Mouse (Mus musculus): ENCODE data around the gene Ttc16. TPM values are rescaled to one million over a fixed set of nuclear protein-coding genes. Genes with fewer than 3 reads are reported as not detected.
A peak's percentile ranks its signal among the peaks of the same experiment; 100 is the strongest.

Ttc16 gene
- 1 to 10 TPM in 1 of 2 experiments, under 1 TPM in 1; 0.94 to 1.2 TPM for total RNA-seq (2021)
- long read RNA-seq, partial matches to known transcripts = 0 of 1 reads
- long read RNA-seq, other reads (novel, unspliced or antisense) = 1 of 1 reads

DNA sequence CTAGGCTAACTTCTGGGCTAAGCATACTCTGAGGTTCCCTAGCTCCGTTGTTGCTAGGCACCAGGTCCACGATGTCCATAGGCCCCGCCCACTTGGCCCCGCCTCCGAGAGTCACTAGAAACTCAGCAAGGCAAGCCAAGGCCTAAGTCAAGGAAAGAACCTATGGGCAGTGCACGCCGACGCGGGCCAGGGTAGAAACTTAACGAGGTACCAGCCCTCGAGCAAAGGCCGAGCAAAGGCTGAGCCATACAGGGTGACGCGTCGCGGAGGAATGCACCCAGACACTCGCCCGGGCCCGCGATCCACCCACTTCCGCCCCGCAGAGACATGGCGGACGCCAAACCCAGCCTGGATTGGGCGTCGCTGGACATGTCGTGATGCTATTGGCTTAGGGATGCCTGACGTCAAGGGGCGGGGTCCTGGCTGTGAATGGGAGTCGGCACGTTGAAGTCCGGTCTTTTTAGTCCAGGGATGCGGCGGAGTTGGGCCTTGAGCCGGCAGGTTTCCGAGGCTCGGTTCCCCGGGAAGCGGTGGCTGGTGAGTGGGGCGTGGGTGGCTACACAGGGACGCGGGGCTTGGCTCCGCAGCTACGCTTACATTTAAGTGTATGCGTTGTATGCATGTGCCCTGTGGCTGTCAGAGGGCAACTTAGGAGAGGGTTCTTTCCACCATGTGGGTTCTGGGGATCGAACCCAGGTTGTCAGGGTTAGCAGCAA lies at the start of gene Ttc16, which contains the start of gene Ptrh1:
Gene Ttc16 (minus strand): TSS at position 275 of the 716 bp plus-strand sequence.
Gene Ptrh1 (plus strand): TSS at position 428 of the 716 bp plus-strand sequence.
- DNase-seq (ENCODE audit: low spot score in 2 of 2) = peak; percentile 96 to 98

DNA sequence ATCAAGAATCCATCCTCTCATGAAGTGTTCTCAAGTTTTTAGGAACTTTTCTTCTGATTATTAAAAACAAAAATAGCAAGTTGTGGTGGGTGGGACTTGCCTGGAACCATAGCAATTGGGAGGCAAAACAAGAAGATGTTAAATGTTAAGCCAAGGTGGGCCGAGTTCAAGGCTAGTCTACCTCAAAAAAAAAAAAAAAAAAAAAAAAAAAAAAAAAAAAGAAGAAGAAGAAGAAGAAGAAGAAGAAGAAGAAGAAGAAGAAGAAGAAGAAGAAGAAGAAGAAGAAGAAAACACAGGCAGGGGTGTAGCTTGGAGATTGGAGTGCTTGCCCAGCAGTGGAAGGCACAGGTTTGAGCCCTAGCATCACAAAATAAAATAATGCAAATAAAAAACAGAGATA lies 49.3 kb upstream of the Ttc16 start:
- DNase-seq (ENCODE audit: low spot score in 2 of 2) = no peak

DNA sequence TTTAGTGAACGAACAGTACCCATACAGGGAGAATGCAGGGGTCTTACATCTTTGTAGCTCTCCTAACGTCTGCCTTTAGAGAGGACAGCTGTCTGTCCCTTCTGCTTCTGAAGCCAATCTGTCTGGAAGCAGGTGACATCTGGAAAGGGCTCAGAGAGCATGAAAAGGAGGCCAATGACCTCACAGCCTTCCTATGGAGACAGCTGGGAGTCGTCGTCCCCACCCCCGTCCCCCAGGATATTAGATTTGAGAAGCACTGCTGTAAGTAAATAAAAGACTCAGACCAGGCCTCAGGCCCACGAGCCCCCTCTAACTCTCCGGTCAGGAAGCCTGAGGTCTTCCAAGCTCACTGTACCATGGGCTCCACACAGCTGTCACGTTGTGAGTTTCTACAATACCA lies 48.7 kb upstream of the Ttc16 start:
- DNase-seq (ENCODE audit: low spot score in 2 of 2) = no peak

DNA sequence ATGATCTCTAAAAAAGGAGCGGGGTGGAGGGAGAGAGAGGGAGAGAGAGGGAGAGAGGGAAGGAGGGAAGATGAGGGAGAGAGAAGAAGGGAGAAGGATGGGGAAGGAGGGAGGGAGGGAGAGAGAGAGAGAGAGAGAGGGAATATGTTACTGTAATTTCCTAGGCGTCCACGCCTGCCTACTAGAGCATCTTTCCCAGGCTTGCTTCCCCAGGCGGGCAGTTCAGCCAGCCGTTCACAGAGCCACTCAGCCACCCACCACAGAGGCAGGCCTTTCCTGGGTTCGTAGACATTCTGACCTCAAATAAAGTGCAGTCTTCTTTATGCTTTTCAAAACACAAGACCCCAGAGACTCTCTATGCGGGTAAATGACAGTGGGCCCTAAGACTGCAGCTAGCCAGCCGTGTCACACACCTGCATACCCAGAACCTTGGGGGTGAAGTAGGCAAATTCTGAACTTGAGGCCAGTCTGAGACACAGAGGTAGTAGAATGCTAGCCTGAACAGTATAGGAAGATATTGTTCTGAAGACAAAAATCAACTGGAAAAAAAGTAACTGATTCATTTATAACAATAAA lies 48.2 kb upstream of the Ttc16 start:
- DNase-seq (ENCODE audit: low spot score in 2 of 2) = no peak

DNA sequence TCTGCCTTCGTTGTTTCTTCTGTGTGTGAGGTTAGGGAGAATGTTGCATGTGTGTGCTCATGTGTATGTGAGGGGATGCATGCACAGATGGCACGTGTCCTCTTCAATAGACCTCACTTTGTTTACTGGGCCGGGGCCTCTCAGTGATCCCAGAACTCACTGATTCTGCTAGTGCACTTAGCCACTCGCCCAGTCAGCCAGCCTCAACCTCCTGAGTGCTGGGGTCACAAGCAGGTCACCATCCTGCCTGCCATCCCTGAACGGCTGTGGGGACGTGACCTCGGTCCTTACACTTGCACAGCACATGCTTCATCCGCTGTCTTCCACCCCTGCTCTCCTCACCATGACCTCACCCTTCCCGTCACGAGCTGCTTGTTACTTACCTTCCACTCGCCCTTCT lies 47.7 kb upstream of the Ttc16 start:
- DNase-seq (ENCODE audit: low spot score in 2 of 2) = no peak

DNA sequence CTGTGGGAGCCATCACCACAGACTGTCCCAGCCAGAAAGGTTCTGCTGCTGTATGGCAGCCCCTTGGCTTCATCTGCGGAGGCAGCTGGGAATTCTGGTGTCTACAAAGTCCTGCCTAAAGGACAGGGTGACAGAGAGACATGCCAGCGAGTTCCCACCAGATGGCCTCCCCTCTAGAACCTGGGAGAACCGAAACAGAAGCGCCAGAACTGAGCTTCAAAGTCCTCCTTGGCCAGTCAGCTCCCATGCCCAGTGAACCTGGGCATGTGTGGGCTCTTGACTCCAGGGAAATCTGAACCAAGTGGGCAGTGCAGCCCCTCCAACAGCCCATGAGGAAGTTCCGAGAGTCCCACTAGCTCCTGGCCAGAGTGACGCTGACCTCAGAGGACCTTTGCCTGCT lies 47.2 kb upstream of the Ttc16 start:
- DNase-seq (ENCODE audit: low spot score in 2 of 2) = no peak

DNA sequence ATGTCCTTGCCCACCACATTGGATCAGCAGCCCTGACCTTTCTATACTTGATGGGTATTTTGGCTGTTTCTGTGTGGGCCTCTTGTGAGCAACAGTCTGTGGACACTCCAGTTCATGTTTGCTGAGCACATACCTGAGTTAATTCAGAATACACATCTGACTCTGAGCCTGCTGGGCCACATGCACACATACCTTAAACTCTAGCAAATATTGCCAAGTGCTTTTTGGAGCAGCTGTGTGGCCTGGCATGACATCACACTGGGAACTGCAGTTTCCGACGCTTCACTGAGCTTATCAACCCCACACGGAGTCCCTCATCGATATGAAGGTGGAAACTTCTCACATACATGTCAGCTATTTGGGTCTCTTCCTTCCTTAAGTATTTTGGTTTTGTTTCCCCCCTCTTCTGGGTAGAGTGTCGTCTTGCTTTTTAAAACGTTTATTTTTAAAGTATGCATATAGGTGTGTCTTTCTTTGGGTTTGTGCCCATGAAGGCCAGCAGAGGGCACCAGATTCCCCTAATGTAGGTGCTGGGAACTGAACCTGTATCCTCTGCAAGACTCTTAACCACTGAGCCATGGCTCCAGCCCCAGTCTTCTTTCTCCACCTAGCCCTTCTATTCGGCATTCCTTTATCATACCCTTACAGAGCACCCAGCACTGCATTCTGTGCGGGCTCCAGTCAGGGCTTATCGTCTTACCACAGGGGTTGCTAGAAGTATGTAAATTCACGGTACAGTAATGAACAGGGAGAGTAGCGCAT lies 45.8 kb upstream of the Ttc16 start:
- no peak for DNase-seq (ENCODE audit: low spot score in 2 of 2)

DNA sequence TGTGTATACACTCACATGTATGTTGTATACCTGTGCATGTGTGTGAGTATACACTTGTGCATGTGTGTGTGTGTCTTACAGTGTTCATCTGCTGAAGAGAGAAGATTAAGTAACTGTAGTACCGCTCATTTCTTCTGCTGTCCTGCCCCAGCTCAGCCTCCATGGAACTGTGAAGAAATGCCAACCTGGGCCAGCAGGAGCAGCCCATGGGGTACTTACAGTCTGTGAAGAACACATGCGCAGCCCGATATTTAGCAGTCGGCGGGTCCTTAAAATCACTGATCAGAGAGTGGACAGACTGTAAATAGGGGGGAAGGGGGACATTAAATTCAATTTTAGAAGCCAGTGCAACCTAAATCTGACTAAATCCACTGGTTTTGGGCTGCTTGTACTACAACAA lies 42.8 kb upstream of the Ttc16 start:
- DNase-seq (ENCODE audit: low spot score in 2 of 2) = no peak

DNA sequence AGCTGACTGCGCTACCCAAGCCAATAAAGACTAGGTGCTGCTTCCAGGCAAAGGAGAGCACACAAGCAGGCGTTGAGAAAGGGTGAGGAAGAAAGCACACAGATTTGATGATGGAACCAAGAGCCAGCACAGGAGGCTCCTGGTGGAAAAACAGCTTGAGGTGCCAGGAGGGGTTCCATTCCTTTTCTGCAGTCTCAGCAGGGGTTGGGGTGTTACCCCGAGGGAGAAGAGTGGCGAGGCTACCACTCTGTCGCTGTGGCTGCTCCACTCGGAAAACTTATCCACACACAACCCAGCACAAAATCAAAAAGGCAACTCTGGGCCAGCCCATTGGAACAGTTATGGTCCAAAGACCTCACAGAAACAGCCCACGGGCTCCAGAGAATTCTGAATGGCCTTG lies 42.2 kb upstream of the Ttc16 start:
- no peak for DNase-seq (ENCODE audit: low spot score in 2 of 2)

DNA sequence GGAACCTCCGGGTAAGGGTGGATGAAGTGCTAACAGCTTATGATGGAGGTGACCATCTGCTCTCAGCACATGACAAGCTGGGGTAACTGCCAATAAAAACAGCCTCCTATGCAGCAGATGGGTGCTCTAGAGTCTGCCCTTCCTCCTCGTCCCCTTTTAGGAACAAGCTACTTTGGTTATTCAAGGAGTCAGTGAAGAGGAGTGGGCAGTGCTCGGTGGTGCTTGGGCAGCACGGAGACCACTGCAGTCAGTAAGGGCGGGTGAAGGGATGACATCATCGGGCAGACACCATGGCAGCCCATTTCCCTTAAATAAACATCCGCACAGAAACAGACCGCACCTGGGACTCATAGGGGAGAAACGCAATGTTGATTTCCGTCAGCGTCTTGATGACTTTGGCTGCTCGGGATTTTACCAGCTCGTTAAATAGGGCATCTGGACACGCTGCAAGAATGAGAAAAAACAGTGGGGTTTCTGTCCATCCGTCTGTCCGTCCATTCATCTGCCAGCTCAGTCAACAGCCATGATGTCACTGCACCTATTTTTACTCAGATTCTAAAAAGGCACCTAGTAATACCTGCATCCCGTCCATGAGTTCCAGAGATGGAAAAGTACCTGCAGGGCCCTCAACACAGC lies 41.6 kb upstream of the Ttc16 start:
- peak; percentile 75 to 92 for DNase-seq (ENCODE audit: low spot score in 2 of 2)

DNA sequence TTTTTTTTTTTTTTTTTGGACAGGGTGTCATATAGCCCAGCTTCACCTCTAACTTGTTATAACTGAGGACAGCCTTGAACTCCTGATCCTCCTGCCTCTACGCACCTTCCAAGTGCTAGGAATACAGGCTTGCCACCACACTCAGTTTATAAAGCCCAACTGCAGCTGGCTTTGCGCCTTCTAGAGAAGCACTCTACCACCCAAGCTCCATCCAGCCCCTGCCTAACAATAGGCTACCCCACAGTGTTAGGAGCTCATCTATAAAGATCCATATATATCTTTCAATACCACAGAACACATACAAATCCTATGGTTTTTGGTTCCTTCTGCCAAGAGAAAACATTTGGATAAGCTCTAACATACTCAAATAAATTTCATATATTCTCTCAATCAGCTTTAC lies 41.1 kb upstream of the Ttc16 start:
- DNase-seq (ENCODE audit: low spot score in 2 of 2) = no peak

DNA sequence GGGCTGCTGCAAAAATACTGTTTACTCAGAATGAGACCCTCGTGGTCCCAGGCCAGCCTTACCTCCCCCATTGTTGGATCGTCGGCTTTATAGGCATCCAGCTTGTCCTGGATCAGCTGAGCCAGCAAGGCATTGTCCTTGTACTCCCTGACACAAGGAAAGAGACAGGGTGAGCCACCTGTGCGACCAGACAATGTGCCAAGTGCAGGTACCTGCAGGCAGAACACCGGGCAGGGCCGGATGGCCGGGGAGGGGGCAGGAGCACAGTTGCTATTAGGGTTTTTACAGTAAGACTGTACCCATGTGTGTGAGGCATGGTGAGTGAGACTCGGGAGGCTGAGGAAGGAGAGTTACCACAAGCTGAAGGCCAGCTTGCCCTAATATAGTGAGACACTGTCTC lies 36.5 kb upstream of the Ttc16 start:
- no peak for DNase-seq (ENCODE audit: low spot score in 2 of 2)

DNA sequence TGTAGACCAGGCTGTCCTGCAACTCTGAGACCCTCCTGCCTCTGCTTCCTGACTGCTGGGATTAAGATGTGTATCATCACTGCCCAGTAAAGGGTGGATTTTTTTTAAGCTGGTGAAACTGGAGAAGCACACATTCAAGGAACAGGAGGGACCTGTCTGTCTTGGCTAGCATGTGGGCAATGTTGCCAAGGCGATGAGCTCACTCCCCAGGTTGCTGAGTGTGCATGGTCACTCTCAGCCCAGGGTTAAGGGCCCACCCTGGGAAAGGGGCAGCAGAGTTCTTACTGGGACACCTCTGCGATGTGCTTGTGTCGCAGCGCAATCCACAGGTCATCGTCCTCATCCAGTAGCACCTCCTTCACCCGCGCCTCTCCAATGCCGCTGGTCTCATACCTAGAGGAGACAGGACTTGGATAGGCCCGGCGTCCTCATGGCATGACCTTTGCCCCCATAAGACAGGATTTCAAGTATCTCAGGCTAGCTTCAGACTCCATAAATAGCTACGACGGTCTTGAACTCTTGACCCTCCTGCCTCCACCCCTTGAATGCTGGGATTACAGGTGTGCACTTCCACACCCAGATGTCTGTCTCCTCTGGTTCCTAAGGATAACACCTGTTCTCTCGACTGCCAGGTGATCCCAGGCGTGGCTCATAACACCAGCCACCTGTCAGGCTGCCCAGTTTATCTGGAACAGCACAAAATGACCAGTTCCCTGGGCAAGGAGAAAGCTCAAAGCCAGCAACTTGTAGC lies 33.6 kb upstream of the Ttc16 start:
- no peak for DNase-seq (ENCODE audit: low spot score in 2 of 2)

DNA sequence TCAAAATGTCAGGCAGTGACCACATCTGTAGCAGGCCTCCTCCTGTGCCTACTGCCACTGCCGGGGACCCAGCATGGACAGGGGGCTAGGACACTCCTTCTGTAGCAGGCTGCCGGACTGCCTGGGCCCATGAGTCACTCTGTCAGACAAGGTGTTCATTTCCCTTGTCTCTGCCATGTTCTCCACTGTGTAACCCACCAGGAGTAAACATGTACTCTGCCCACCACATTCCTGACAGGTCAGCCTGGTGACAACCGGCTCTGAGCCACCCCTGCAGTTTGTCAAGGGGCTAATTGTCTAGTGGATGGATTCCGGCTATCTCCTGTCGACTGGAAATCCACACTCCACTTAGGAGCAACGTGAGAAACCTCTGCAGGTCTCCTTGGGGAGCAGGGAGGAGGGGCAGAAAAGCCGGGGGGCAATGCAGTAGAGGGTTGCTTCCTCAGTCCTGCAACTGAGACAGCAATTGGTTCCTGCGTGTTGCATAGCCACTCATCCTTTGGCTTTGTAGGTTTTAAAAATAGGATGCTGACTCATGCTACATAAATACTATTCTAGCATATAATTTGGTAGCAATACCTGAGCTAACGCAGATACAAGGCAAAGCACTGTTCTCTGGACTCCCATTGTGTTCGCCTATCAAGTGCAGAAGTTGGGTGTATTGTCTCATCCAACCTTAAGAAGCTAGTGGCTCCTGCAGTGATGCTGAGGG lies 23.0 kb upstream of the Ttc16 start:
- no peak for DNase-seq (ENCODE audit: low spot score in 2 of 2)

DNA sequence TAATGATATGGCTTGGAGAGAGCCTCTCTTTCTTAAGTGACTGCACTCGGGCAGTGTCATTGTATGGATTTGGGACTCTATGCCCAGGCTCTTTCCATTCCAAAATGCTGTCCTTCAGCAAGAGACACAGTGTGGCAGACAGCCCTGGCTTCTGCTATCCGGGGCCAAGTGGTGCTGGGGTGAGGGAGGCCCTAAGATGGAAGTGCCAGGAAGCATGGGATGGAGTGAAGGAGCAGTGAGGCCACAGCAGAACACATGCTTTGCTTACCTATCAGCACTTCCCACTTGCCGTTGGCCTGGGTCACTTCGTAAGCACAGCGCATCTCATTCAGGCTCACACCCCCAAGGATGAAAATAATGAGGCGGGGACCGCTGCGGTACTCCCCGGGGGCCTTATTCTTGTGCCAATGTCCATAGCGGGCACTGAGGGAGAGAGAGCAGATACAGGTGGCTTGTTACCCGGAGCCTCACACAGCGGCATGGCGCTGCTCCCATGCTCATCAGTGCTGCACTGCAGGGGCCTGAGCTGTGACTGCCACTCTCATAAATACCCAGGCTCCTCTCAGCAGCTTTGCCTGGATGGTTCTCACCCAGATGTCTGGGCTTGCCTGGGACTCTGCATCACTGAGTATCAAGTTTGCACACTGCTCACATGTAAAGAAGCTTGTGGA lies 20.4 kb upstream of the Ttc16 start:
- no peak for DNase-seq (ENCODE audit: low spot score in 2 of 2)

DNA sequence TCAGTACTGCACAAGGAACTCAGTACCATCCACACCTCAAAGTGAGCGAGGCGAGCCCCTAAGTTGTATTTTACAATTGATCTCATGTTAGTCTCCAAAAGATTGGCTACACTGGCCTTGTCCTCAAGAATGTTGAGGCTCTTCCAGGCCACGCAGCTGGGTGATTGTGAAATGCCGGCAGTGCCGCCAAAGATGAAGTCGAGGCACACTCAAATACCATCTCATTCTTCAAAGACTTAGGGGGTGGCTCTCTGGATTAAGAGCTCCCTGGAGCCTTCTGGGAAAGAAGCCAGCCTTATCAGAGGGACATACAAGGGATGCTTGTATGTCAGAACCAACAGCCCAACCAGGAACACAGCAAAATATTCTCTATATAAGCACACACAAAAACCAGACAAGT lies 15.9 kb upstream of the Ttc16 start:
- no peak for DNase-seq (ENCODE audit: low spot score in 2 of 2)

DNA sequence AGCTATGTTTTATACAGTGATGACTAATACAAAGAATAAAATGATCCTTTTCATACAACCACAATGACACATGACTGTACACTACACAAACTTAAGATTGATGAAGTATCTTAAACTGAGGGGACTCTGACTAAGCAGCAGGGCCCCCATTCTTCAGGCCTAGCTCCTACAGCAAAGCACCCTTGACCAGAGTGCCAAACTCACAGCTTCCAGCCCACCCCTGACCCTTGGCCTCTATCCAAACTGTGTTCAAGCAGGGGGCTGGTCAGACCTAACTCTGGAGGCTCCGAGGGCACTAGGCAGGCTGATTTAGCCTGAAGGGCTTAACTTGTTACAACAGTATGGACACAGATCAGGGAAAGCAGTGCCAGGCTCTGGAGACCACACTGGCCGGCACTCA lies 13.1 kb upstream of the Ttc16 start:
- no peak for DNase-seq (ENCODE audit: low spot score in 2 of 2)

DNA sequence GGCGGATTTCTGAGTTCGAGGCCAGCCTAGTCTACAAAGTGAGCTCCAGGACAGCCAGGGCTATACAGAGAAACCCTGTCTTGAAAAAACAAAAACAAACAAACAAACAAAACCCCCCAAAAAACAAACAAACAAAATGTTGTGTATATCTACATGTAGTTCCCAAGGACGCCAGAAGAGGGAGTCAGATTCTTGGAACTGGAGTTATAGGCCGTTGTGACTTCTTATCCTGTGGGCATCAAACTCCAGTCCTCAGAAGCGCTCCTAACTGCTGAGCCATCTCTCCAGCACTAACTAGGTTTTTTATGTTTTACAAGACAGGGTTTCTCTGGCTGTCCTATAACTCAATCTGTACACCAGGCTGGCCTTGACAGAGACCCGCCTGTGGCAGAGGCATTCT lies 11.7 kb upstream of the Ttc16 start:
- DNase-seq (ENCODE audit: low spot score in 2 of 2) = no peak

DNA sequence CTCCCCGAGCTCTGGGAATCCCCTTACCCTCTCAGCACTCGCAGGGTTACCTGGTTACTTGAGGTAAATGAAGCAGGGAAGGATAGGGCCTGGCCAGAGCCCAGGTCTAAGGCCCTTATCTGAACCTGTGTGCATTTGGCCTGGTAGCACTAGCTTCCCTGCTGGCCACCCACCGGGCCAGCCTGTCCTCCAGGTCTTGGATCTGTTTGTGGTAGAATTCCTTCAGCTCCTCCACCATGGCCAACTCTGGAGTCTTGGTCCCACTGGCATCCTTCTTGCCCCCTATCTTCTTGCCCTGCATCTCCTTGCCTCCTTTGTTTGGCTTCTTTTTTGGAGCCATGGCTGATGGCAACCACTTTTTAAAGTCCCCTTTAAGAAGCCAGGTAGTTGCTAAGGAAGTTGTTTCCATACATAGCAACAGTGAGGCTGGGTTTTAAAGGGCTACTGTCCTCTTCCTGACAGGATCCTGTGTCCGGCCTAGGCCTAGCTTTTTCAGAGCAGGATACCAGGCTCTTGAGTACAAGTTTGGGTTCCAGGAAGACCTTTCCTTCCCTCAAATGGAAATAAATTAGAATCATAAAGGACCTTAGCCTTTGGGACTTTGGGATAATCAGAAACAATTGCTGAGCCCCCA lies 8.7 kb upstream of the Ttc16 start, which contains the start of gene Cfap157:
Gene Cfap157 (minus strand): TSS at position 381 of the 634 bp plus-strand sequence.
- DNase-seq (ENCODE audit: low spot score in 2 of 2) = no peak
